Mouse (Mus musculus) heart, embryonic 12.5 days (tissue): Measurements from ENCODE around the gene E2f6. TPM values are rescaled to one million over a fixed set of nuclear protein-coding genes. Genes with fewer than 3 reads are reported as not detected.

Experiments used
- ATAC-seq: fragments of 200-750 bp; cut with Nextera tagmentation; 2 replicates; pipeline ENCODE4 v1.8.0; 2017; ENCODE audit warnings: moderate TSS enrichment, moderate library complexity; ENCODE audit not compliant: insufficient number of reproducible peaks, low FRiP score
- H3K27ac ChIP-seq: fragments of 300-500 bp; sonication (generic); 2 replicates; pipeline ENCODE4 v1.5.1; 2016; ENCODE audit warnings: mild to moderate bottlenecking, moderate library complexity; ENCODE audit not compliant: poor library complexity, severe bottlenecking
- H3K27me3 ChIP-seq: fragments of 300-500 bp; sonication (generic); replicated peaks from 2 replicates; pipeline ENCODE4 v1.6.1; 2016; ENCODE audit warnings: mild to moderate bottlenecking, moderate library complexity
- H3K36me3 ChIP-seq: fragments of 300-500 bp; sonication (generic); 2 replicates; pipeline ENCODE4 v1.6.1; 2016; ENCODE audit warnings: mild to moderate bottlenecking, moderate library complexity
- H3K4me1 ChIP-seq: fragments of 300-500 bp; sonication (generic); replicated peaks from 2 replicates; pipeline ENCODE4 v1.6.1; 2016; ENCODE audit warnings: mild to moderate bottlenecking
- H3K4me2 ChIP-seq: fragments of 300-500 bp; sonication (generic); 2 replicates; pipeline ENCODE4 v1.6.1; 2016; ENCODE audit warnings: mild to moderate bottlenecking, moderate library complexity
- H3K4me3 ChIP-seq: fragments of 300-500 bp; sonication (generic); 2 replicates; pipeline ENCODE4 v1.5.1; 2016; ENCODE audit warnings: mild to moderate bottlenecking
- H3K9ac ChIP-seq: fragments of 300-500 bp; sonication (generic); 2 replicates; pipeline ENCODE4 v1.6.1; 2016; ENCODE audit warnings: mild to moderate bottlenecking, moderate library complexity
- H3K9me3 ChIP-seq: fragments of 300-500 bp; sonication (generic); replicated peaks from 2 replicates; pipeline ENCODE4 v1.6.1; 2016; ENCODE audit warnings: mild to moderate bottlenecking, moderate library complexity
- WGBS: fragments of 180-500 bp; shearing (Covaris S2); methylation state at CpG from one replicate; pipeline ENCODE4 v1.1.7; 2016; 5-methylcytosine and 5-hydroxymethylcytosine counted together
- polyA plus RNA-seq: library from polyadenylated mRNA; unstranded; fragments of >200 nt; fragmentation: Nextera tagmentation; extraction: Ambion mirVana; gene quantifications from 2 replicates; pipeline ENCODE4 v1.2.1, GENCODE M21; 2016

Gene E2f6
- 62.7 and 63.4 TPM in 2 replicates for polyA plus RNA-seq

DNA sequence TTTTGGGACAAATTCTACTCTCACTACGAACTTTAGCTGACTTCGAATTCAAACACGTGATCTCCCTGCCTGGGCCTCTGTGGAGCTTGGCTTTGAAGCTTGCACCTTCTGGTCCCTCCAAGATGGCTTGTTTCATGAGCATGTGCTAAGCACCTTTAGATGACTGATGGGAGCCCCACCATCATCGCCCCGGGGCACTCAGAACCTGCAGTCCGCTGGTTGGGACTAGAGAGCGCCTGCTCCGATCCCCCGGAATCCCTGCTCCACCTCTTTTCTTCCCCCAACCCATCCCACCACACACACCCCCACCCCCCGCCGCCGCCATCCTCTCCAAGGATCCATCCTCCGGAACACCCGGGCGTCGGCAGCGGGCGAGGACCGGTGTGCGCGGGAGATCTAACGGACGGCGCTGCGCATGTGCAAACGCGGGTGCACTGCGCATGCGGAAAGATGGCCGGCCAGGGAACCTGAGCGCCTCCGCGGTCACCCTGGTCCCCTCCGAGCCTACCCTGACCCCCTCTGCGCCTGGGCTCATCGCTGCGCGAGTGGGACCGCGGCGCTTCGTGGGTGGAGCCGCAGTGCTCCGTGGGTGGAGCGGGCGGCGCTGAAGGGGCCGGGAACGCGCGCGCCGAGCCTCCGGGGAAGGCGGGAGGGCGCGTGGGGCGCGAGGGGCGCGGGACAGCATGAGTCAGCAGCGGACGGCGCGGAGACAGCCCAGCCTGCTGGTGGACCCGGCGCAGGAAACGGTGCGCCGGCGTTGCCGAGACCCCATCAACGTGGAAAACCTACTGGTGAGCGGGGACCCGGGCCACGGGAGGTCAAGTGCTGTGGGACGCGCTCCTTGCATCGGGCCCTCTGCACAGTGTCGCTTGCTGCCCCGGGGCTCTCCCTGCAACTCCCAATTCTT lies at the start of gene E2f6:
Gene E2f6 (plus strand): TSS at position 439 of the 907 bp plus-strand sequence.
- H3K9ac ChIP-seq, result peak within 1 kb of the TSS; percentile 89
- WGBS, result 6% methylated on average over 78 of the region's 81 CpGs
- H3K4me3 ChIP-seq, result peak within 1 kb of the TSS; percentile 89
- H3K27ac ChIP-seq, result peak within 1 kb of the TSS; percentile 49; the same call in 1 of the 2 replicates
- peaks cover 13% of the 10 kb centered on the region for H3K4me1 ChIP-seq
- H3K9me3 ChIP-seq, result no peaks in the 10 kb centered on the region
- H3K36me3 ChIP-seq, result peaks cover 16% of the 10 kb centered on the region
- H3K4me2 ChIP-seq, result peak within 1 kb of the TSS; percentile 90
- ATAC-seq, result peak; percentile 86
- peaks cover 31% of the 10 kb centered on the region for H3K27me3 ChIP-seq

DNA sequence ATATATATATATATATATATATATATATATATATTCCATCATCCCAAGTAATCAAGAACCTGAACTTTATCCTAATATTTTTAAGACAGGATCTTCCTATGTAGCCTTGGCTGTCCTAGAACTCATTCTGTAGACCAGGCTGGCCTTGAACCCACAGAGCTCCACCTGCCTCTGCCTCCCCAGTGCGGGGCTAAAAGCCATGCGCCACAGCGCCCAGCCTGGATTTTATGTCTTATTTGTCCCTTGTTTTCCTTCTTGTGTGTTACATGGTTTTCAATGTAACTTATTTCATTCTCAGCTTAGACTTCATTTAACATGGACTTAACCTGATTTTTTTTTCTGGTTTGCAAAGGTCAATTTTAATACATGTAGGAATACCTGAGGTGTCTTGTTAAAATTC lies 49.3 kb upstream of the E2f6 start:
- ATAC-seq, result no peak
- no peak overlapping the region for H3K27ac ChIP-seq
- 97% methylated on average over 3 of the region's 3 CpGs for WGBS

DNA sequence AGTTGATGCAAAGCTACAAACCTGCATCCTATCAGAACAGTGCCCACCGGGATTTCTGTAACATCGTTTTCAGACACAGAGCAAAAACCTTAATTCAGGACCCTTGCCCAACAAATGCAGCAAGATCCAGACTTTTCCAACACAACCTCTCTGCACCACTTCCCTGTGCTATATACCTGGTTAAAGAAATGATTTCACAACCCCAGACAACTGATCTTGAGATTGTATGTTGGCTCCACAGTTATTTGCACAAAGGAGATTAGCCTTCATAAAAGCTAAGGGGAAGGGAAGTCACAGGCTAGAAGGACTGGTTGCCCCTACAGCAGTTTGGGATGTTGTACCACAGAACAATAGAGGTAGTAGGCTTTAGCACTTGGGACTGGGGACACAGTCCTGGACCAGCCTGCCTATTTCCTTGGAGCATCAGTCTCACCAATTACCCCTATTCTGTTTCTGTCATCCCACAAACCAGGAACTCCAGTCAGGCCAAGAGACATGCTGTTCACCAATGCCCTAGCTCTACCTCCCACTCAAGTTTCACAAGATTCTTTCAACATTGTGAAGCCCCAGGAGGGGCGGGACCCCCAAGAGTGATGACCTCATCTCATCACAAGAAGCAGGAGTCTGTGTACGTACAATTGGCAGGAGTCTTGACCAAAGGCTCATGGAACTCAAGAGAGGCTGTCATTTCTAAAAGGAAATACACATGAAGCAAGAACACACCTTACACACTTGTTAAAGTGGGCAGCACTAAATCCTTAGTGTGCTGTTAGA lies 46.9 kb upstream of the E2f6 start:
- 73% methylated on average over 4 of the region's 4 CpGs for WGBS
- Histone ChIP-seq H3K27ac (no peak overlapping the region), H3K27me3 (no peaks in the 10 kb centered on the region), H3K36me3 (no peaks in the 10 kb centered on the region; the same call in 1 of the 2 replicates), H3K4me3 (no peak overlapping the region), H3K4me2 (no peak overlapping the region), H3K9me3 (0 out of 2 replicates have a peak, but pooled peaks cover 4% of the 10 kb centered on the region), H3K9ac (no peak overlapping the region), H3K4me1 (peaks cover 35% of the 10 kb centered on the region)
- no peak for ATAC-seq

More for the DNA sequence above, 49.3 kb upstream of the E2f6 start:
- 0 out of 2 replicates have a peak, but pooled peaks cover 4% of the 10 kb centered on the region for H3K9me3 ChIP-seq
- H3K27me3 ChIP-seq, result no peaks in the 10 kb centered on the region
- peaks cover 27% of the 10 kb centered on the region for H3K4me1 ChIP-seq
- no peak overlapping the region for H3K4me3 ChIP-seq
- no peaks in the 10 kb centered on the region; the same call in 1 of the 2 replicates for H3K36me3 ChIP-seq
- no peak overlapping the region for H3K4me2 ChIP-seq
- no peak overlapping the region for H3K9ac ChIP-seq

DNA sequence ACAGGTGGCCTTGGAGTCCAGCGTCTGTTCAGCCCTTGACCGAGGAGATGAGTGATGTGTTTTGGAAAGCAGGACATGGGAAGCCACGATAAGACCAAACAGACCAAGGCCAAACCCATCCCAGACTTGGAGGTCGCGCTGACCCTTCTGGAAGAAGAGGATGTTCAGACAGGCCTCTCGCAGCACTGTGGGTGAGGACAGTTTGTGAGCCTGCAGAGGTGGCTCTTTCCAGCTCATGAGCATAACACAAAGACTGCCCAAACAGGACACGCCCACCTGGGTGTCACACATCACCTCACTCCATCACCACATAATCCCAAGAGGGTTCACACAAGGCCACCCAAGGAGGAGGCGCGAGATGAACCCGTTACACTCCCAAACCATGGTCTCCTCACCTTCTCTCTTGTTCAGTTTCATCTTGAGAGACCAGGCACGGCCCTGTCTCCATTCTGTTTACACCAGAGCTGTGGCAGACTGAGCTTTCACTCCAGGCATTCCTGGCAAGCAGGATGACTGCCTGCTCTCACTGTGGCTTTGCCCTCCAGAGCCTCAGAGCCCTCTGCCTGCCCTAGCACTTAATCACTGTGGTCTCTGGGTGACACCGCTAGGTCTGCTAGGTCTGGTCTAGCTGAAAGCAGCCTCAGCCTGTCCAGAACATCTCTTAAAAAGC lies 45.9 kb upstream of the E2f6 start:
- 0 out of 2 replicates have a peak, but pooled peaks have one; percentile 4 for ATAC-seq
- no peak overlapping the region for H3K9ac ChIP-seq
- no peaks in the 10 kb centered on the region for H3K27me3 ChIP-seq
- H3K4me1 ChIP-seq, result peaks cover 36% of the 10 kb centered on the region
- no peak overlapping the region for H3K4me3 ChIP-seq
- WGBS, result 56% methylated on average over 12 of the region's 12 CpGs
- H3K36me3 ChIP-seq, result no peaks in the 10 kb centered on the region; the same call in 1 of the 2 replicates
- H3K27ac ChIP-seq, result peak overlapping the region; percentile 9; the same call in 1 of the 2 replicates
- 0 out of 2 replicates have a peak, but pooled peaks cover 4% of the 10 kb centered on the region for H3K9me3 ChIP-seq
- no peak overlapping the region for H3K4me2 ChIP-seq

DNA sequence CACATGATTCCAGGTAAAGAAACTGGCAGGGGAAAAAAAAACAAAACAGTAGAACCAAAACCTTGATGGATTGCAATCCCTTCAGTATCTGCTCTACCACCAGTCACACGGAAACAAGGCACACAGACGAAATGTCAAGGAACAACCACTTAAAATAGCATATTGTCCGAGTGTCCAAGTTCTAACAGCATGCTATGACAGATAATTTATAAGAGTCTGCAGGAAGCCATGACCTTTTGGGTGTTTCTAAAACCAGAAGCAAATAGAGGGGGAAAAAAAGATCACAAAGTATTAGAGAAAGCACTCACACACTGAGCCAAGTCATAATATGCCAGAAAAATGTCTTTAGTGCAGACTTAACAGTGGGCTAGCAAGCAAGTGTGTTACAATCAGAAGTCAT lies 42.5 kb upstream of the E2f6 start:
- no peak overlapping the region for H3K27ac ChIP-seq
- no peak overlapping the region for H3K4me3 ChIP-seq
- peaks cover 52% of the 10 kb centered on the region for H3K4me1 ChIP-seq
- H3K27me3 ChIP-seq, result no peaks in the 10 kb centered on the region
- no peak for ATAC-seq
- 28% methylated on average over 3 of the region's 3 CpGs for WGBS
- 0 out of 2 replicates have a peak, but pooled peaks cover 4% of the 10 kb centered on the region for H3K9me3 ChIP-seq
- H3K36me3 ChIP-seq, result no peaks in the 10 kb centered on the region; the same call in 1 of the 2 replicates
- no peak overlapping the region for H3K9ac ChIP-seq
- H3K4me2 ChIP-seq, result no peak overlapping the region

DNA sequence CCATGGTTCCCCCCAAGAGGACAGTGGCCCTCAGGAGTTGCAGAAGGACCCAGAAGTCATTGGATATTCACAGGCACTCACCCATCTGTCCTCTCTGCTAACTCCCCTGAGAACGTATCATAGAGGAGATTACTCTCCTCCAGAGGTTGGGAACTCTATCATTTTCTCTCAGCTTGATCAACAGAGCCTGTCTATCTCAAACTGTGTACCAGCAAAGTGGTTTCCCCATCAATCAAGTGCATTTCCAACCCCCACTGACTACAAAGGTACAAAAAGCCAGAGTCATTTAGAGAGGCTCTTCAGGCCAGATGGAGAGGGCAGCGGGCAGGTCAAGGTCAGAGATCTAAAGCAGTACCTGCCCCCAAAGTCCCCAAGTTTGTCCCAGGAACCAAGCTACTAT lies 42.1 kb upstream of the E2f6 start:
- no peak for ATAC-seq
- Histone ChIP-seq H3K4me3 (no peak overlapping the region), H3K4me2 (no peak overlapping the region), H3K9ac (no peak overlapping the region), H3K9me3 (0 out of 2 replicates have a peak, but pooled peaks cover 4% of the 10 kb centered on the region), H3K27ac (no peak overlapping the region), H3K4me1 (peaks cover 51% of the 10 kb centered on the region), H3K27me3 (no peaks in the 10 kb centered on the region), H3K36me3 (no peaks in the 10 kb centered on the region; the same call in 1 of the 2 replicates)
- WGBS, result 45% methylated on average over 2 of the region's 2 CpGs

DNA sequence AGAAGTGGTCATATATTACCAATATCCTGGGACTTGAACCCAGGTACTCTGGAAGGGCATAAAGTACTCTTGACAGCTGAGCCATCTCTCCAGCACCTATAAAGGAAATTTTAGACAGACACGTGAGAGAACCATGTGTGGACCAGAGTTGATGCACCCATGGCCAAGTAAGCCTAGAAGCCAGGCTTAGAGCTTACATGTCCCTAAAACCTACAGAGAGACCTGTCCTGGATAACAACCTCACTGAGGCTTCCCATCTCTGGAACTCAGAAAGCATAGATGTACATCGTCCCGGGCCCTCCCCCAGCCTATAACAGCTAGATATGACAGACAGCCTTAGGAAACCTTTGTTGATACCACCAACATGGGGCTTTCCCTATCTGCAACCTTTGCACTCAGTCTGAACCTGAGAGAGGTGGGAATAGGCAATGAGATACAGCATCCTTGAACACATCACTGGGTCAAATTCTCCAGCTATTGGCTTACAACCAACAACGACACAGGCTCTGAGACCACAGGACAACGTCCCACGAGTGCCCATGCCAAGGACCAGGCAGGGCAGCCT lies 41.1 kb upstream of the E2f6 start:
- Histone ChIP-seq H3K4me1 (peaks cover 42% of the 10 kb centered on the region), H3K27me3 (no peaks in the 10 kb centered on the region), H3K4me3 (no peak overlapping the region), H3K27ac (no peak overlapping the region), H3K4me2 (no peak overlapping the region), H3K36me3 (no peaks in the 10 kb centered on the region; the same call in 1 of the 2 replicates), H3K9ac (no peak overlapping the region), H3K9me3 (0 out of 2 replicates have a peak, but pooled peaks cover 4% of the 10 kb centered on the region)
- ATAC-seq, result no peak
- 73% methylated on average over 6 of the region's 6 CpGs for WGBS

DNA sequence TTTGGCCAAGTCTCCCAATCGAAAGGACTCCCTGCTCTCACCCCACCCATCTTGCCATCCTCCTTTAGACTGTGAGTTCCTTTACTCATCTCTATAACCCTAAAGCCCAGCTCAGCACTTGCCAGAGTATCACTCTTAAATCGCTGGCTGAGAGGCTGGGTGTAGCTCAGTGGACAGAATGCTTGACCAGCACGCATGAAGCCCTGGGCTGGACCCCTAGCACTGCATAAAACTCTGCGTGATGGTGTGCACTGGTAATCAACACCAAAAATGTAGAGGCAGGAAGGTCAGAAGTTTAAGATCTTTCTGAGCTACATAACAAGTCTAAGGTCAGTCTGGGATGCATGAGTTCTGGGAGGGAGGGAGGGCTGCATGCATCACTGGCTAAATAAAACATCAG lies 36.2 kb upstream of the E2f6 start:
- Histone ChIP-seq H3K4me3 (no peak overlapping the region), H3K4me2 (no peak overlapping the region), H3K27ac (no peak overlapping the region), H3K27me3 (no peaks in the 10 kb centered on the region), H3K4me1 (peaks cover 23% of the 10 kb centered on the region), H3K9ac (no peak overlapping the region), H3K36me3 (no peaks in the 10 kb centered on the region), H3K9me3 (no peaks in the 10 kb centered on the region)
- ATAC-seq, result no peak
- 77% methylated on average over 4 of the region's 4 CpGs for WGBS

DNA sequence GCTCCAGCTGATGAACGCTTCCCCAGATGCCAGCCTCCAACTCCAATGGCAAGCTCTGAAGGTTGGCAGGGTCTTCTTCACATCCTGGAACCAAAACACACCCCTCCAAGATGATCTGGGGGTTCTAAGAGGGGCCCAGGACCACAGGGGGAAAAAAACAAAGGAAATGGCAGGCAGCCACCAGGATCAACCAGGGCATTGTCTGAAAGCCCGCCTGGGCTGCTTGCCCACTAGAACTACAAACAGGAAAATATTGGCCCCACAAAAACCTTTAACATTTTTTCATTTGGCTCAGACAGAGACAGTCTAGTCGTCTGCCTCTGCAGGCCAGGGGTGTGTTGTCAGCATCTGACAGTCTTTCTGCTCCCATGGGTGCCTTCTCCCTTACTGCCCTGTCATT lies 35.4 kb upstream of the E2f6 start:
- no peak overlapping the region for H3K4me3 ChIP-seq
- H3K36me3 ChIP-seq, result no peaks in the 10 kb centered on the region
- no peak for ATAC-seq
- no peak overlapping the region for H3K4me2 ChIP-seq
- H3K27ac ChIP-seq, result no peak overlapping the region
- no peaks in the 10 kb centered on the region for H3K9me3 ChIP-seq
- H3K27me3 ChIP-seq, result no peaks in the 10 kb centered on the region
- no peak overlapping the region for H3K9ac ChIP-seq
- H3K4me1 ChIP-seq, result peaks cover 20% of the 10 kb centered on the region
- WGBS, result 68% methylated on average over 3 of the region's 3 CpGs

DNA sequence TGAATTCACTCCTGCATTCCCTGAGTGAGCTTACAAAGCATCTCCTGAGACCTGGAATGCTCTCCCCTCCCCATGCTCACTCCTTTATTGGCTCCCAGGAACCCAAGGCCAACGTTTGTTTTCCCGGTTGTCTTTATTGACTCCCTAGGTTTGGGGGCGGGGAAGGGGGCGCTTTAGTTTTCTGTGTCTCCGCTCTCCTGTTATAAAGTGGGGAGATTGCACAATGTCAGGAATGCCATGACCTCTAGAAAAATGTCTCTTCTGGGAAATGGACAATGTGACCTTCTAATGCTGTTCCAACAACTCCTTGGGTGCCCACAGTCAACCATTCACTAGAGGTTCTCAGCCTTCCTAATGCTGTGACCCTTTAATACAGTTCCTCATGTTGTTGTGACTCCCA lies 32.2 kb upstream of the E2f6 start:
- Histone ChIP-seq H3K4me2 (no peak overlapping the region), H3K4me3 (no peak overlapping the region), H3K27ac (no peak overlapping the region), H3K9me3 (no peaks in the 10 kb centered on the region), H3K4me1 (peaks cover 14% of the 10 kb centered on the region), H3K36me3 (no peaks in the 10 kb centered on the region), H3K9ac (no peak overlapping the region), H3K27me3 (no peaks in the 10 kb centered on the region)
- 75% methylated on average over 5 of the region's 5 CpGs for WGBS
- no peak for ATAC-seq
